In the genomic region with DNA sequence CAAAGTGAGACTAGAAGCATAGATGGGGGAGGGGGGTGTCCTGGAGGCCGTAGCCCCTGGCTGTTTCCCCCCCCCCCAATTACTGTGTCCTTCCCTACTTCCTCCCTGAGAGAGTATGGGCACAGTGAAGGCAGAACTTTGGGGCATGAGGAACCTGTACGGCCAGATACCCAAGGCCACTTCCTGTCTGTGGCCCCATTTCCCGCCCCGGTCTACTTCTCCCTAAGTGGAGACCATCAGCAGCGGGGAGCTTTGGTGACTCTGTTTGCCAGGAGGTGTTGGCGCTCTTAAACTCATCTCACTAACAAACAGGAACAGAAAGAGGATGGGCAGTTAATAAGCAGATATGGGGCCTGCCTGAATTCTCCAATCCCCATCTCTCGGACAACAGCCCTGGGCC, we compare ENCODE assay signal across 1 mouse cellular context.
TF ChIP-seq lines count a peak whose summit lies in the region.

No protein-coding gene starts in this region.

TF ChIP-seq in MEL, 35 proteins besides CTCF, POLR2A, EP300 and RAD21 (continued from another document):
- TF ChIP-seq POLR2AphosphoS5 (IDR thresholded peaks at IDR 0.05; ENCODE audit: borderline replicate concordance, low read depth, low read length), result no peak
- TF ChIP-seq RCOR1 (IDR thresholded peaks at IDR 0.05; ENCODE audit: low read depth, low read length), result no peak
- no peak for TF ChIP-seq KAT2A (conservative IDR thresholded peaks at IDR 0.05; ENCODE audit: low read depth, low read length)
- TF ChIP-seq MEF2A (IDR thresholded peaks at IDR 0.05; ENCODE audit: extremely low read depth, insufficient replicate concordance, low read depth, low read length, poor library complexity, severe bottlenecking), result no peak
- no peak for TF ChIP-seq HCFC1 (IDR thresholded peaks at IDR 0.05; ENCODE audit: low read depth, low read length)
- no peak for TF ChIP-seq USF2 (IDR thresholded peaks at IDR 0.05; ENCODE audit: borderline replicate concordance in 1 of 2, insufficient read depth in 1 of 2, low read depth in 1 of 2, low read length in 2 of 2)
- no peak for TF ChIP-seq TCF12 (IDR thresholded peaks at IDR 0.05; ENCODE audit: low read depth, low read length)
- TF ChIP-seq NRF1 (IDR thresholded peaks at IDR 0.05; ENCODE audit: insufficient read depth, low read depth, low read length, poor library complexity, severe bottlenecking), result no peak
- no peak for TF ChIP-seq CHD2 (IDR thresholded peaks at IDR 0.05; ENCODE audit: low read length)
TF ChIP-seq in MEL: peak in this region for 0.
